Mouse (Mus musculus): ENCODE measurements around the gene Pdlim3. TPM values are rescaled to one million over a fixed set of nuclear protein-coding genes. Genes with fewer than 3 reads are reported as not detected.
"Not testable (repeated sequence)": the region's sequence is repeated elsewhere in the genome, so short reads cannot be mapped to it uniquely, and the experiment has no call there.

Pdlim3 gene
- not detected for polyA plus RNA-seq (2017; shearing (Covaris generic))

GRCm38 (mm10) chr8:45885202-45885685 lies at the start of gene Pdlim3:
TSS of gene Pdlim3 (plus strand) at chr8:45885461.
- no peak for ATAC-seq

DNA sequence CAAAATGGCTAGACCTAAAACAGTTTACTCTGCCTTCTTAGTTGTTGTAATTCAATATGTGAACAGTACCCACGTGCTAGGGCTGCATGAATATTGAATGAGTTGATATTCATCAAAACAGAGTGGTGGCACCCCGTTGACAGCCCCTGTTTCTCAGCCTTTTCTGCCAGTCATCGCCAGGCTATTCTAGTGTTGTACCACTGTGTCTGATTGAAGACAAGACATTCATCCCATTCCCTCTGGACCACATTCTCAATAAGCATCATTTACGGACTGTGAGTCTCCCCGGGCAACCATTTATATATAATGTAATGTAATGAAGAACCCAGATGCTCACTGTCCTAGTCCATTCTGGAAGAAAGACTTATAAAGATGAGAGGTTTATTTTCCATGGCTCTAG lies 42.0 kb upstream of the Pdlim3 start:
- ATAC-seq = no peak

GRCm38 (mm10) chr8:45844097-45844885 lies 41.0 kb upstream of the Pdlim3 start:
- no peak for ATAC-seq

GRCm38 (mm10) chr8:45844911-45845481 lies 40.3 kb upstream of the Pdlim3 start:
- no peak for ATAC-seq

GRCm38 (mm10) chr8:45845906-45846305 lies 39.4 kb upstream of the Pdlim3 start:
- ATAC-seq = no peak

DNA sequence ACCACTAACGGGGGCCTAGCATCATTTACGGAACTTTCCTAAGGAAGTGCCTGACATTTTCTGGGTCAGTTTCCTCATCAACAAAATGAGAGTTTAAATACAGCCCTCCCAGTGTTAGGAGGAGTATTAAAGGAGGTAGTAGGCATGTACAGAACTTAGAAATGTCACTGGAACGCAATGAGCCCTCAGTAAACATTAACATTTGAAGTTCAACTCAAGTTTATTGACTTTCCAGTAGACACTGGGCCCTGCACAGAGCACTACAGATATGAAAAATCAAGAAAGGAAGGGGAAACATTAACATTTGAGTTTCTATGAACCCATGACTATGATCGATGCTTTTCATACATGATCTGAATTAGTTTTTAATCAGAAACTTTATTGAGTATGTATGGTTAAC lies 30.1 kb upstream of the Pdlim3 start:
- no peak for ATAC-seq

DNA sequence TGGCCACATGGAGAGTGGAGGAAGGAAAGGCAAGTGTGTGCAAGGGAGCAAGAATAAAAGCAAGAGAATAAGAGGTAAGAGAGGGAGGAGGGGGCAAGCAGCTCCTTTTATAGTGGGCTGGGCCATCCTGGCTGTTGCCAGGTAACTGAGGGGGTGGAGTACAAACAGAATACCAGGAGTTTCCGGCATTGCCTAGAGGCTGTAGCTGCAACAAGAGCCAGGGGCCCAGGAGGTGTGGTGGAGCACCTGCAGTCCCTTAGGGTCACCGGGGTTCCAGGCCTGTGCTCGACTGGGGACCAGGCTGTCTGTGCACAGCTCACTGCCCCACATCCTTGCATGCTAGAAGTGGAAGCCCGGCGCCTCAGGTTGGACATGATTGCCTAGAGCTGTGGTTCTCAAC lies 27.5 kb upstream of the Pdlim3 start:
- no peak for ATAC-seq

GRCm38 (mm10) chr8:45858391-45858790 lies 26.9 kb upstream of the Pdlim3 start:
- ATAC-seq = no peak

- ATAC-seq = not testable (repeated sequence)
Observed at GRCm38 (mm10) chr8:45871587-45871986, 13.7 kb upstream of the Pdlim3 start.

- no peak for ATAC-seq
Observed at GRCm38 (mm10) chr8:45872077-45872476, 13.2 kb upstream of the Pdlim3 start.

DNA sequence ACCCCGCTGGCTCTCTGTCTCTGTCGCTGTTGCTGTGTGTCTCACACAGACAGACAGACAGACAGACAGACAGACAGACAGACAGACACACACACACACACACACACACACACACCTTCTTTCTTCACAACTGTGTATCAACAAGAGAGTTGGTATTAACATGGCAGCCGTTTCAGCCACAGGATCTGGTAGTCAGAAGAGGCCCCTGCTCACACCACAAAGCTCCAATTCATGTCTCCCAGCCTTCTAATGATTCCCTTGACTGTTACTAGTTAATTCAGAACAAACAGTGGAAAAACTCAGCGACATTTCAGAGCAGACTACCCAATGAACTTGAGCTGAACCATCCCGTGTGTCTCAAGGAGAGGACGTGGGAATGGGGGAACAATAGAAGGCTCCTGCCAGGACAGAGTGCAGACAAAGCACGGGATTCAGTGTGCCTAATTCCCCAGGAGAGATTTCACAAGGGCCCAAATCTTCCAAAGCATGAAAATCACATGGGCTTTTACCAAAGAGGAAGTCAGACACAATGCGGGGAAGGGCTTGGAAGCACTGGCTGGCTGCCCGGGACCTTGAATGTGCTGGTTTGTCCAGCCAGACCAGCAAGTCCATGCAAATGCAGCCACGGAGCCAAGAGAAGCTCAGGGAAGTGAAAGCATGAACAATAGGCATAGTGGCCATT lies 10.2 kb upstream of the Pdlim3 start:
- no peak for ATAC-seq

DNA sequence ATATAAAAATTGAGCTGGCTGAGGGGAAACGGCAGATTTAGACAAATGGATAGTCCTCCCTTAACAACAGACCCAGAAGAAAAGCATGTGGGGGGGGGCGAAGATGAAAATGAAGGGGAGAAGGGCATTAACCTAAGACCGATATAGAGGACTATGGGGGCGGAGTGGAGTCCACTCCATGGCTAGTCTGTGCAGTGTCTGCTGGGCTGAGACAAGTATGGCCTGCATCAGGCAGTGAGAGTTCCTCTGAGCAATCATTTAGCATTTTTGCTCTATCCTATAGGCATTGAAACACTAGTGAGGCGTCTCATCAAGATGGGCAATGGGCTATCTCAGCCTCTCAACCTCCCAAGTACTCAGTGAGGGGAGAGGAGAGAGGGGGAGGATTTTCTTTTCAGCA lies 8.9 kb upstream of the Pdlim3 start:
- ATAC-seq = no peak

- no peak for ATAC-seq
Observed at GRCm38 (mm10) chr8:45877680-45878079, 7.6 kb upstream of the Pdlim3 start.

DNA sequence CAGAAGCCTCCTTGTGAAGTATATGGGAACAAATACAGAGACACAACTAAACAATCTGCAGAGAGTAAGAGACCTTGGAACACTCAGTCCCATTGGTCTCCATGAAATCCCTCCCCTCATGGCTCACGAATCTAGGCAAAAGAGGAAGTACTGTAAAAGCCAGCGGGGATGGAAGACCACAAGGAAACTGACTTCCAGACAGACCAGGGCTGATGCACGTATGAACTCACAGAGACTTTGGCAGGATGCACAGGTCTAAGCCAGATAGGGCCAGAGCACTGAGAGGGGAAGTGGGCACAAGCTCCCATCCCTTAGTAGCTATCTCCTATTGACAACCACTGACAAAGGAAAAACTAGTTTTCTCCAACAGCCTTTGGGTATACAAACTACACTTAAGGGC lies 4.8 kb upstream of the Pdlim3 start:
- ATAC-seq = no peak

DNA sequence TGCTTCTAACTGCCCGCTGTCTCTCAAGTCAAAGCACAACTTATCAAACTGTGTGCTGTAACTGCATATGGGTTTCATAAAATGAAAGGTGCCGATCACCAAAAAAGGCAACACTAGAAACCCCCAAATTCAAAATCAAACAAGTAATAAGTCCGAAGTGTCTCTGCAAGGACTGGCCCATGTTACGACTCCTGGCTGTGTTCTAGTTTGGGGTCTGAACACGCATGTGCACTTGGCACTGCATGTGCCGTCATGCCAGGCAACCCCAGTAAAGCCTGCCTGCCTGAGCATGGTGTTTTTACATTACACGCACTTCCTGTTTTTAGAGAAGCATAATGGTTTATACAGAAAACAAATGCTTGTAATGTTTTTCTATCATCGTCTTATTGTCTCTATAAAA lies 3.5 kb upstream of the Pdlim3 start:
- no peak for ATAC-seq

DNA sequence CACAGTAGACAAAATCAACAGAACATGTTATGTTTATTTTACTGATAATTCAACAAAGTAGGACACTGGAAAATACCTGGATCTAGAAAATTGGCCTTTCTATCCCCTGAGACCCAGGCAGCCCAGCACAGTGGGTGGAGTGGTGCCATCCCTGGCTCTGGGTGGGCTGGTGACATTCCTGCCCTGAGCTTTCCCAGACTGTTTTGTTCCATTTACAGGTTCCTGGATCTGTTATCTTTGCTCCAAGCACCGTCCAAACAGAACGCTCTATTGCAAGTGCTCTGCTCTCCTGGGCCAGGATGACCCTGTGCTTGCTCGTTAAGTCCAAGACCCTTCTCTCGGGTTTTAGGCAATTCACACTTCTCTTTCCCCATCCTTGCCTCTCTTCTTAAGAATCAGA lies 1.5 kb upstream of the Pdlim3 start:
- no peak for ATAC-seq

DNA sequence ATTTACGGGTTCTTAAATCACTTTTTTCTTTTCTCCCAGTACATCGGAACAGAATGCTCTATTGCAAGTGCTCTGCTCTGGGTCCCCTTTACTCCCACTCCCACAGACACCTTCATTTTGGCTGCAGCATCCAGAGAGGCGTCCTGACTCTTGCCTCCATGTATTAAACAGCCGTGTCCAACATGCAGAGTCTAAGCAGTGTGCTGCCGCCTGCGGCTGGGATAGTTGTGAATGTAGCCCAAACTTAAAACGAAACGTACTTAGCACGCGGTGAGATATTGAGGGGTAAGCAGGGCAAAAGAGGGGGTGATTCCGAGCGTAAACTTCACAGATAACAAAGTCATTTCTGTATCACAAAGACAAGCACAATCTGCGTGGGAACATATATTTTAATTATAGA lies 709 bp upstream of the Pdlim3 start:
- no peak for ATAC-seq

DNA sequence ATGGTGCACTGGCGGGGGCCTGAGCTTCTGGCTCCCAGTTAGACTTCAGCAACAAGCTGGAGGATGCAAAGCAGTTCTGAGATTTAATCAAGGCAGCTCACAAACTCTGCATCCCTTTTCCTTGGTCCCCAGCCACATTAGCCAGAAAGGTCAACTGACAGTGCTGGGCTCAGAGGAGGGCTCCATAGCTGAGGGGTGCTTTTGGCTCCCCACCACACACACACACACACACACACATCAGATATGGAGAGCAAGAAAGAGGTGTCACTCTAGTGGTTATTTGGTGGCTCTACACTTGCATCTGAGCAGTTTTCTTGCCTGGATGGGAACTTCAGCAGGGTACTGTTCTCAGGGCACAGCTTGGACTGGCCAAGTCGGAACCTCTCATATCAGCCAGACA lies 514 bp downstream of the Pdlim3 start:
- ATAC-seq = no peak

DNA sequence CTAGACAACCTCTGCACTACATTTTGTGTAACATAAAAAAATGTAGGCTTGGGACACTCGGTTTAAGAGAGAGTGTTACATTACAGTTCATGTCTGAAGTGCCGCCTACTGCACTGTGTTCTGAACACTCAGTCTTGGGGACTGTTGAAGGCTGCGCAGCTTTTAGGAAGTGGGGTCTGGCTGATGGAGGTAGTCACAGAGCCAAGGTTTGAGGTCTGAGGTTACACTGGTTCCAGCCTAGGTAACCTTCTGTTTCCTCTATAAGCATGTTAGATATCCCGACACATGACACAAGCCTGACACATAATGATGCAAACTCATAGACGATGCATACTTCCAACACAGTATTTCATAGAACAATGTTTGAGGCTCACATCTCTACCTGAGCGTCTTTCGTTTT lies 4.5 kb downstream of the Pdlim3 start:
- ATAC-seq = no peak

DNA sequence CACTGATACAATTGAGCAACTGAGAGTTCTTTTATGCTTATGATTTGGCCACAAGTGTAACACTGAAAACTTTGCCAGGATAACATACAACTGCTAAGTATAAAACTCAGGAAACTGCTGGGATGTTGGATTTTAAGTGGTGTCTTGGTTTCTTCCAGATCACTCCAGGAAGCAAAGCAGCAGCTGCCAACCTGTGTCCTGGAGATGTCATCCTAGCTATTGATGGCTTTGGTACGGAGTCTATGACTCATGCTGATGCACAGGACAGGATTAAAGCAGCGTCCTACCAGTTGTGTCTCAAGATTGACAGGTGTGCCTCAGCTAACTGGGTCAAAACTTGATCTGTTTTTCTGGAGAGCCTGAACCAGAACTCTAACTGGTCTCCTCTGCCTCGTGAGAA lies 11.3 kb downstream of the Pdlim3 start:
- no peak for ATAC-seq

DNA sequence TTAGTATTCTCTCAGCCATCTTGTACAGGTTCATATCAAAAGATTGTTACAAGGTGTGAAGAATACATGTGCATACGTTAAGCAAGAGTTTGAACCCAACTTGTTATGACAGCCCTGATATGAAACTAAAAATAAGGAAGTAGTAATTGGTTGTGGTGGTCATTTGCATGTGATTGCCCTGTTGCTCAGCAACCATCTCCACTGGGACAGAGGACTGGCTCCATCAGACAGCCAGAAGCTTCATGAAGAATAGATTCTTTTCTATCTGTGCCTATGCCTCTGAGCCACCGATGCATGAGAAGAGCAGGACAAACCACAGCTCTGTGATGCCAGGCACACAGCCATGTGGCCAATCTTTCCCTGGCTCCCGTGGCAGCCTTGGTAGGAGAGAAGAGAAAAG lies 14.5 kb downstream of the Pdlim3 start:
- no peak for ATAC-seq

DNA sequence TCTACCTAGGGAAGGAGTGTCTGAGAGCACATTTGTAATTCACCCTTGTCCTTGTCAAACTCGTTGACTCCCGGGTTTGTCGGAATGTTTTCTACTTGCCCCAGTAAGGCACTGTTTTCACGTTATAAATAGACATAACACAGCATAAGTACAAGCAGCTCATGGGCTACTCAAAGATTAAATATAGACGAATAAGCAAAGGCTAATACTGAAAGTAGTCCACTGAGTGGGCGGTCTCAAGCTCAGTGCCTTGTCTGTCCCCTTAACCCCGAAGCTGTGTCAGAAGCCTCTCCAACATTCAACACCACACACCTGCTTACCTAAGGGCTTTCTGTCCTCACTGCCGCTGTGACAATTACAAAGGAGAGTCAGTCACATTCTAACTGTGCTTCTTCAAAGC lies 16.4 kb downstream of the Pdlim3 start:
- ATAC-seq = no peak

DNA sequence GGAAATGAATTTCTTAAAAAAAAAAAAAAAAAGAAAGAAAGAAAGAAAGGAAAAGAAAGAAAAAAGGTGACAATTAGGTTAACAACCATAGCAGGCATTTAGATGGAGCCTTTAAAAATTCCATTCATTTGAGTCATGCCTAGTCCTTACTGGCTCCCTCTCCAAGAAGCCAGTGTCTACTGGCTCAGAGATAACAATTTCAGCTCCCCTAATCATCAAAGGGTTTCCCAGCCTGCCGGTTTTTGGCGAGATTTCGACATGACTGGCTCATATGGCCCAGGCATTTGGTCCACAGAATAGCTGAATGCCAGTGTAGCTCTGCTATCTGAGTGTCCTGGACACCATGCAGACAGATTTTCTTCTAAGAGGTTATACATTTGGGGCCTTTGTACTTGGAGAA lies 18.4 kb downstream of the Pdlim3 start:
- no peak for ATAC-seq
